Mouse (Mus musculus) C2C12 (cell line): ENCODE measurements around the gene Gtf3c4.

Source experiments
- CTCF ChIP-seq: IDR thresholded peaks from one replicate; pipeline ENCODE4 v1.5.1; 2011; ENCODE audit not compliant: control insufficient read depth, insufficient read depth, insufficient read length
- MAX ChIP-seq: IDR thresholded peaks from one replicate; pipeline ENCODE4 v1.6.1; 2011; ENCODE audit warnings: mild to moderate bottlenecking, control low read depth
- MYOD1 ChIP-seq: IDR thresholded peaks from one replicate; pipeline ENCODE4 v1.6.1; 2011; ENCODE audit warnings: low read depth; ENCODE audit not compliant: control insufficient read depth, insufficient read length
- MYOG ChIP-seq: IDR thresholded peaks from one replicate; pipeline ENCODE4 v1.6.1; 2011; ENCODE audit not compliant: control insufficient read depth, insufficient read length; ENCODE audit errors: extremely low read depth
- USF1 ChIP-seq: IDR thresholded peaks from one replicate; pipeline ENCODE4 v1.6.1; 2011; ENCODE audit warnings: low read depth, mild to moderate bottlenecking, control low read depth, moderate library complexity

GRCm38 (mm10) chr2:28792931-28793610 is 47.1 kb downstream of the Gtf3c4 start:
- no peak for TF ChIP-seq MAX
- TF ChIP-seq USF1 = no peak
- TF ChIP-seq CTCF = no peak
- TF ChIP-seq MYOG = no peak
- TF ChIP-seq MYOD1 = no peak
